Mouse (Mus musculus): ENCODE data around the gene Phb2.

DNA sequence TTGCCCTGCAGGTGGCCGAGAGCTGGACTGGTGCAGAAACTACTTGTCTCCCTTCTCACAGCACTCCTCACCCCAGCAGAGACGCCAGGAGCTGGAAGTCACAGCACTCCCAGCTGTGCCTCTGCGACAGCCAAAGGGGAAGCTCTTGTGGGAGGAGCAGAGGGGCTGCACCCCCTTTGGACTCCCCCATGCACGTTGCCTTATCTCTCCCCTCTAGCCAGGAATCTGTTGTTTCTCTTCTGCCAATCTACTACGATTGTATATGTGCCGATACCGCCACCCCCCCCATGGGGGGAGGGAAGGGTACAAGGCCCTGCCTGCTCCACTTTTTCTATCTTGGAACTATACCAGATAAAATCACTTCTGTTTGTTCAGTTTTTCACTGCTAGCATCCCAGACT, 8.3 kb upstream of the Phb2 start:
- no peak for TF ChIP-seq POLR2A (IDR thresholded peaks at IDR 0.05; ENCODE audit: control insufficient read depth, low read depth, low read length)
- TF ChIP-seq CTCF (IDR thresholded peaks at IDR 0.05; ENCODE audit: control insufficient read depth, insufficient read depth, insufficient replicate concordance, low read depth, low read length), result no peak
